Mouse (Mus musculus): ENCODE results near the gene Flrt1.
"Not testable (repeated sequence)": the region's sequence is repeated elsewhere in the genome, so short reads cannot be mapped to it uniquely, and the experiment has no call there.

Flrt1 gene

DNA sequence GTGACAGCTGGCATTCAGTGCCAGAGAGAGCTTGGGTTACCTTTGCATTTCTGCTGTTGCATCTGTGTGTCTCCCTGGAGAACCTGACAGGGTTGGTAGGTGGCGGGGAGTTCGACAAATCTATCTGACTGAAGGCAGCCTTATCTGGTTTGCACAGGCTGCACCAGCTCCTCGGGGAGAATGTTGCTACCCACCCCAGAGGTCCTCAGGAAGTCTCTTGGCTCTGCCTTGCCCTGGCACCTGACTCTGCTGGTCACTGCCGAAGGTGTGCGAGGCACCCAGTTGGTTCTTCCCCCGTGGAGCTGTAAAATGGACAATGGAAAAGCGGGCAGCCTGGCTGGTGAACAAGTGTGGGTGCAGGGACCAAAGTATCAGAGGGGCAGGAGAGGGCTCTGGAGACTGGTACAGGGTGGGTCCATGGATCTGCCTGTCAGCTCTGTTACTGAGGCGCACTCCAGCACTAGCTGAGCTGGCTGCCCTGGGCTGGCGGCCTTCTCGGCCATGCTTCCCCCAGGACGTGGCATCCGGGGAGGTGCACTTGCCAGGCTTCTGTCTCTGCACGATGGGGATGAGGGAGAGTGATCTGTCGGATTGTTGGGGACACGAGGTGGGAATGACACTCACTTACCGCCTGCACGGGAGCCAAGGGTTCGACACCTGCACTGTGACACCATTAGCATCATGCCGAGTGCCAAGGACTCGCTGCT lies 38.0 kb downstream of the Flrt1 start:
- no peak for DNase-seq

GRCm38 (mm10) chr19:7066828-7067342 lies 38.6 kb downstream of the Flrt1 start:
- DNase-seq = no peak

- no peak for DNase-seq
Observed at GRCm38 (mm10) chr19:7066034-7066827, 39.3 kb downstream of the Flrt1 start.

- DNase-seq = peak; percentile 90 to 91
Observed at GRCm38 (mm10) chr19:7064571-7064970, 41.0 kb downstream of the Flrt1 start.

DNA sequence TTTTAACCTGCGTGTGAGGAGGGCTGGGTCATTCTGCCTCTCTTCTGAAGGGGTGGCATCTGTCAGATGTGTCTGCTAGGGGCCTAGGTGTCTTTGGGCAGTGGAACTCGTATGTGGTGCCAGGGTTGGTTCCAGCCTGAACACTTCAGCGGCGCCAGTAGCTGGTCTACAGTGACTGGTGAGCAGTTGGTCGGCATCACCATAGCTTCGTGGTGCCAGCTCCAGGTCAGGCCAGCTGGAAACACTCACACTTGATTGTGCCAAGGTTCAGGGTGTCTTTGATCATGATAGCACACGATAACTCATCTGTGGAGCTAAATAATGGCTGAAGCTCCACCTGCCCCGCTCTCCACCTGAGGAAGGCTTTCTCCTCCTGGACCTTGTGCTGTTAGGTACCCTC lies 42.6 kb downstream of the Flrt1 start:
- no peak for DNase-seq

DNA sequence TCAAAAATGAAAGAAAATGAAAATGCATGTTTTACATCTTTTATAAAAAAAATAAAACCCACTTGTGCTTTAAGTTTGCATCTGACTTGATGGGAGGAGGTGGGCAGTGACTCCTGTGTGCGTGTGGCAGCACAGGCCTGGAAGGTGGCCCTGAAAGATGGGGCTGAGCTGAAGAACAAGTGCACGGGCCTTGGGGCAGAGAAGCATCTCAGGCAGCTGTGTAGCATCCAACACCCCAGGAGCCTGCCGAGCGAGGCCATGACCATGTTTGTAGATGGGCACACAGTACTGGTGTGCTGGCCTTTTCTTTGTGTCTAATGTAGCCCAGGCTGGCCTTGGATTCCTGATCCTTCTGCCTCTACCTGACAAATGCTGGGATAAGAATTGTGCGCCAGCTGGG lies 43.4 kb downstream of the Flrt1 start:
- no peak for DNase-seq

DNA sequence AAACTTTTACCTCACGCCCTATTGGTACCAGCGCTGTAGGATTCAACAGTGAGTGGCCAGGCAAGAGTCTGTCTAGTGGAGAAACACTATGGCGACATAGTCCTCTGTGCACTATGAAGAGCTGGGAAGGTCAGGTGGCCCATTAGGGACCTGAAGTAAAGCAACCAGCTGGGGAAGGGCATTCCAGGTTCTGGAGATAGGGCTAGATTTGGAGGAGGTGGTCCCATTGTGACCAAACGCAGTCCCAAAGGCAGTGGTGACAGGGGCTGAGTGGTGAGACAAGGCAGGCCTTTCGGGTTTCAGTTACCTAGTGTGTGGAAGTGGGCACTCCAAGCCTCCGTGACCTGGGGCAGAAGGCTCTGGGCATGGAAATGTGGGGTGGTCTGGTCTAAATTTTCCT lies 47.0 kb downstream of the Flrt1 start:
- DNase-seq = no peak

DNA sequence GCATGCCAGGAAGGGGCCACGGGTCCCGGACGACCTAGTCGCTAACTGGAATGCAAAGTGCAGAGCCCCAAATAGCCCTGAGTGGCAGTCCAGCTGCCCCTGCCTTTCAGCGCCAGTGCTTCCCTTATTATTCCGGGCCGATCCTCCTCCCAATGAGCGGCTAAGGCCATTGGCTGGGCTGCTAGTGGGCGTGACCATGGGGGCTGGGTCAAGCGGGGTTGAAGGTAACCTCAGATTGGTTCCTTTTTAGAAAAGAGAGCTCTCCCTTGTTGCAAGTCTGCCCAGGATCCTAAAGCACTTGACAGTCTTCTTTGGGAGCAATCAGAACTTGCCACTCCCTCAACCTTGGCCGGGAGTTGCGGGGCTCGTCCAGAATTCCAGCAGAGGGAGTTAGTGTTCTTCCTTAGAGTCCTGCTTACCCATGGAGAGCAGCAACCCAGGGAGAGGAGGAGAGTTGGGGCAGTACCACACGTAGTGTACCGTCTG lies 47.8 kb downstream of the Flrt1 start:
- peak; percentile 81 to 84 for DNase-seq

DNA sequence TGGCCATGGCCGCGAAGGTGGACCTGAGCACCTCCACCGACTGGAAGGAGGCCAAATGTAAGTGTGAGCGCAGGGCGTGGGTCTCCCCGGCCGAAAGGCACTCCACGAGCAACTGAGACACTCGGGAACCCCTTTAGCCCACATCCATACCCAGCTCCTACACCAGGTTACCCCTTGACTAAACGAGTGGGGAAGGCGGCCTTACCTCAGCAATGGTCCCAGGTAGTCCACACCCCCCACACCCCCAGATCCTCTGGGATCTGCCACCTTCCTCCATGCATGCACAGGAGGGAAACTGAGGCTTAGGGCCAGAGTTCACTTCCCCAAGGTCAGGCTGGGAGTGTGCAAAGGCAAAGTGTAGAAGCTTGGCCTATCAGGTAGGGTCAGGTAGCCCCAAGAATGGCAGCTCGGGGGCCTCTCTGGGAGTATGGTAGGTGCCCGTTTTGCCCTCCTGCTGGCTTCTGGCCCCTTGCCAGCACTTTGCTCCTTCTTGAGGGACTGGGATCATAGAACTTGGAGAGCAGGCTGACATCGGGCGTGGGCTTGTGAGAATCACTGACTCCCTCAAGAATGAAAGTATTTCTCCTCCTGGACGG lies 48.3 kb downstream of the Flrt1 start:
- DNase-seq = peak in 1 of 2 experiments; percentile 26

DNA sequence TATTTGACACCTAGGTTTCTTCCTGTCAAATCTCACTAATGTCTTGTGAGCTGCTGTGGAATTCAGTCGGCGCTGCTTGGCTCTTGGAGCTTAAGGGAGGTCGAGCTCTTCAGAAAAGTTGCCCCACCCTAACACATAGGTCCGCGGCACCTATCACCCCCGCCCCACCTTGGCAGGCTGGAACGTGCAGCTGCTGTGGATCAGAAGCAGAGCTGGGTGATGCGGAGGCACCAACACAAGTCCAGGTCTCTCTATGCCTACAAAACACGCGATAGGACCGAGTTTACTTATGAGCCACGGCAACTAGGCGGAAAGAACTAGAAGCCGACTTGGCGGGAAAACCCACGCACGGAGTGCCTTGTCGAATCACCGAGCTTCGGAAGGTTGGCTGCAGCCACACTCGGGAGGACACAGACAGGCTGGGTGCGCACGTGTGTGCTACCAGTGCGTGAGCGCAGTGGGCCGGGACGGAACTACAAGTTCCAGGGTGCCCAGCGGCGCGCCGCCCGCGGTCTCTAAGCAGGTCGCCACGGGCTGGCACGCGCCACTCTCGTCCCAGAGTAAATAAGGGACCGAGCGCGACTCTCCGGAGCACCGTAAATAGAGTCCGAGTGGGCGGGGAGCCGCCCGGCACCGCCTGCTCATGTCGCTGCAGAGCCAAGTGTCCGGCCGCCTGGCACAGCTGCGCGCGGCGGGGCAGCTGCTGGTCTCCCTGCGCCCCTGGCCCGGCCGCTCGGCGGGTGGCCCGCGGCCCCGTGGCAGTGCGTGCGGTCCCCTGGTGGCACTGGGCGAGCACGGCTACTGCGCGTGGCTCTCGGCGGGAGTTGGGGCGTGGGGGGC lies 49.1 kb downstream of the Flrt1 start, which contains the start of gene Macrod1:
TSS of gene Macrod1 (plus strand) at position 563 of the 840 bp plus-strand sequence.
- DNase-seq = peak; percentile 79 to 82

- DNase-seq = no peak
Observed at GRCm38 (mm10) chr19:7055173-7055572, 50.4 kb downstream of the Flrt1 start.

DNA sequence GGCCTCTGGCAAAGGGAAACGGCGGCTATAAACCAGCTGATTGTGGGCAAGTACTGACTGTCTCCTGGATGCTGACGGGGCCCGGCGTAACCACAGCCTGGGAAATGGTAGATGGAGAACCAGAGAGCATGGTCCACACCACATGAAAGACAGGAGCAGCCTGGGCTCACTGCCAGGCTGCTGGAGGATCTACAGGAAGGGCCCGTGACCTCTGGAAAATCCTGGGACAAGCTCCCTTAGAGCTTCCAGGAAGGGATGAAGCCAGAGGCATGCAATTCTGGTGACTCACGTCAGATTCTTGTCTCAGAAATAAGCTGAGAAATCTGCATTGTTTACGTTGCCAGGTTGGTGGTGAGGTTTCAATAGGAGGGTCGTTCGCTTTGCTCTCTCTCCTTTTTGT lies 50.8 kb downstream of the Flrt1 start:
- DNase-seq = no peak

DNA sequence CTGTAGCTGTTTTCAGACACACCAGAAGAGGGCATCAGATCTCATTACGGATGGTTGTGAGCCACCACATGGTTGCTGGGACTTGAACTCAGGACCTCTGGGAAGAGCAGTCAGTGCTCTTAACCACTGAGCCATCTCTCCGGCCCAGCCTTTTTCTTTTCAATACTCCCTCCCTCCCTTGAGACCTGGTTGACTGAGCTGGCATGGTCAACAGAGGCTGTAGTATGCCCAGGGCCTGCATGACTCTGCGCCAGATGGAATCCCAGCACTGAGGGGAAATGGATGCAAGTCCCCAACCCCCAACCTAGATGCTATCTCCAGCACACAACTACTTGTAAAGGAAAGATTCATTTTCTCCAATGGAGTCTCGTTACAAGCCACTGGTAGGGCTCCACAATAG lies 52.1 kb downstream of the Flrt1 start:
- not testable (repeated sequence) for DNase-seq

DNA sequence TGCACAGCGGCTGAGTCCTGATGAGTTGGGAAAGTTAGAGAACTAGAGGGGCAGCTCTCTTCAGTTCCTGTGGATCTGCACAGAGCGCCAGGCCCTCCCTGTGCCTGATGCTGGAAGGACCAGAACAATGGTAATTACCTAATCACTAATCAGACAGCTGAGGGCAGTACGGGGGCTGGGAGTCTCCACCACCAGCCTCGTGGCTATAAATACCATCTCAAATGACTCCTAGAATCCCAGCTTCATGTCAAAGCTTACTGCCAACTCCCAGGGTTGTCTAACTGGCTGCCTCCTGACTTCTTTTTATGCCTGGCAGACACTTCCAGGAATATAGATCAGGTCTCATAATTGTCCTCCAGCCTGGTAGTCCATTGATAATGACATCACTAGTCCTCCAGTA lies 60.8 kb downstream of the Flrt1 start:
- DNase-seq = no peak

GRCm38 (mm10) chr19:7044279-7044678 lies 61.2 kb downstream of the Flrt1 start:
- no peak for DNase-seq
